Mouse (Mus musculus) B cell, adult 62 days (primary cell): ENCODE data around the gene Cpeb2. TPM values are rescaled to one million over a fixed set of nuclear protein-coding genes. Genes with fewer than 3 reads are reported as not detected.

ENCODE experiments used
- total RNA-seq: library from RNA; stranded (reverse); gene quantifications from 4 replicates; pipeline ENCODE4 v1.2.4, GENCODE M21; 2023

Gene Cpeb2
- total RNA-seq = 17.9 to 25.1 TPM (median 23.1 TPM) in 4 replicates

DNA sequence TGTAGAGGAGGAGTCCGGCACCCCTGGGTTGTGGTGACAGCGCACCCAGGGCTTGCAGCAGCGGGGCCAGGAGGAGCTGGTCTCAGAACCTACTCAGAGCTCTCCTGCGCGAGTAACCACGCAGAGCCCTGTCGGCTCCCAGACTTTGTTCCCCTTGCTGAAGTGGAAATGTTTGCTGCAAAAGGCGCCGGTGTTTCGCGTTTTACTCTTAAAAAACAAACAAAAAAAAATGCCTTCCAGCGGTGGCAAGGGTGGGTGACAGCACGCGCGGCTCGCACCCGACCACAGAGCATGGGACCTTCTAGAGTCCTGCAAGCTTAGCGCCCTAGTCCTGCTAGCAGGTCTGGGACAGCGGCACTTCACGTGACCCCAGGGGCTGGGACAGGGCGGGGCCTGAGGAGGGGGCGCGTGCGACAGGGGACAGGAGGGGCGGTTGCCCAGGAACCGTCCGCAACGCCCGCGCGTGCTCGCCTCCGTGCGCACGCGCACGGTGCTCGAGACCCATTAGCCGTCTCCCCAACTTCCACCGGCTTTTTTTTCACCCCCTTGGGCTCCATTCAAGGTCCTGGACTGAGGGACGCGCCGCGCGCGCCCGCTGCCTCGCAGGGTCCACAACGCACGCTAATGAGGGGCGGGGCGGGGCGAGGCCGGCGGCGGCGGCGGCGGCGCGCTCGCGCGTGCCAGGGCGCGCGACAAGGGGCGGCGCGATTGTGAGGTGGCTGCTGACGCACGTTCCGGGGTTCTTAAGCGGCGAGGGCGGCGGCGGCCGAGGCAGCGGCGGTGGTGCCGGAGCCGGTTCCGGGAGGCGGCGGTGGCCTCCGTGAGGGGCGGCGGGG lies at the start of gene Cpeb2:
Gene Cpeb2 (plus strand): TSS at position 691 of the 836 bp plus-strand sequence.

